Mouse (Mus musculus) induced T-regulatory cell, adult 2 months (primary cell): ENCODE measurements around the gene Mrpl37.

Experiments used
- DNase-seq: peaks from one replicate; pipeline ENCODE4 v3.0.0-alpha.2; 2012; ENCODE audit warnings: low read depth

Mrpl37 gene

DNA sequence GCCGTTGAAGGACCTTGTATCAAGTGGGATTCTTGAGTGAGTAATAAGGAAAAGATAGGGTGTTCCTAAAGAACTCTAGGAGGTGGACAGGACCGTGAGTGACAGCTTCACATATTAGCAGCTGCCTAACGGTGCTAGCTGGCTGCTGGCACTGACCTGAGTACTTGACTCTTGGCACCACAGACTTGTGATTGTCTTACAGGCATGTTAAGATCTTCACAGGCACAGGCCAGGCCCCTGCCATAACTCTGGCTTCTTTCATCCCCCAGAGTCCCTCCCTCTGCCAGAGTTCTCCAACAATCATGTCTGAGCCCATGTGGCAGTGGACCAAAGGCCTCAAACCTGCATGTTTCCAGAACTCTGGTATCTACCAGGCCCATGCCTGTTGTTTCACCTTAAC lies 48.1 kb downstream of the Mrpl37 start:
- DNase-seq, result no peak

DNA sequence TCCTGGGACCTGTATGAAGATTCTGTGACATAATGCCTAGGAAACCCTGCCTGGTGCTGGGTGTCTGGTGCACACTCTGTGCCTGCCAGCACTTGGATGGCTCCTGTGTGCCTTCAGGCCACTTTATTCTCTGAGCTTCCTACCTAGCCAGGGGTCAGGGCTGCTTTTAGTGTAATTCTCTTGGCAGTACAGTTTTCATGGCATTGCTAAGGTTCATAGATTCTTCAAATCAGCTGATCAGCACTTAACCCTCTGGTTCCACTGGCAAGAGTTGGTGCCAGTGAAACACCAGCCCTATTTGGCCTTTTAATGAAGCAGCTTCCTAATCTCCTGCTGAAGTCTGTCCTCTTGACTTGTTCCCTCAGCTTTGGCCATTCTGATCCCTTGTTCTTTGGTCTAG lies 49.4 kb downstream of the Mrpl37 start:
- DNase-seq, result no peak

DNA sequence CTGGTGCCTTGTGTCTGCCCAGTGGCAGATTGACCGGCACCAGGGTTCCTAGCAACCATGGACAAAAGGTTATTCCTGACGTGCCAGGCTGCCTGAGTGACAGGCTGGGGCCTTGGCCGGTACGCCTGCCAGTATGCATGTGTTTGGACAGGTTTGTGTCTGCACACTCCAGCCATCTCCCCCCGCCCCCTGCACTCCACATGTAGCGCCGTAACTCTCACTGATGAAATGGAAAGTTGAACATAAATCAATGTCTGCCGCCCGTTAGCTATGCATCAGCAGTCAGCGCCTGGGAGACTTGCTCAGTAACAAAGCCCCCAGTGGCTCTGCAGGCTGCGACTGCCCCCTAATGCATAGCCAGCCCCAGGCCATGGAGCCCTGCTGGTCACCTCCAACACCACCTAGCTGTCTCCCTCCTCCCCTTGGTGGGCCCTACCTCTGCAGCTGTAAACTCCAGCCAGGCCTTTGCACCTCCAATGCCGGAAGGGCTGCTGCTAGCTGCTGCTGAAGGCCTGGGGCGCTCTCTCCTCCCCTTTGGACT lies 50.6 kb downstream of the Mrpl37 start:
- DNase-seq, result no peak

DNA sequence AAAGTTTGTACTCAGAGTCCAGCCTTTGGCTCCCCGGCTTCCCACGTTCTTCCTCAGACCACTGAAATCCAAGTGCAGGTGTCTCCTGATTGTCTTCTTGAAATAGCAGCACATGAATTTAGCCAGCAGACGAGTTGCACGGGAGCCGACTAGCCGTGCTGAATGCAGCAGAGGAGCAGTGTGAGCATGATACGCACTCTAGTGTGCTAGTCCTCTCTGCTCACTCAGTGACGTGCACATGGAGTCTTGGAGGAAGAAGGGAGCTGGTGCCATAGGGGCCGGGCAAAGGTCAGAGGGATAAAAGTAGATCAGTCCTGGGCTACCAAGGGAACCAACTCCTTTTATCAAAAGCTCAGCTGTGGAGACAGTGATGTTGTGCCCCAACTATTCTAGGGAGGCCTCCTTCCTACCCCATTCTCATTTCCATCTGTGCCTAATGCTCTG lies 52.8 kb downstream of the Mrpl37 start:
- no peak for DNase-seq

DNA sequence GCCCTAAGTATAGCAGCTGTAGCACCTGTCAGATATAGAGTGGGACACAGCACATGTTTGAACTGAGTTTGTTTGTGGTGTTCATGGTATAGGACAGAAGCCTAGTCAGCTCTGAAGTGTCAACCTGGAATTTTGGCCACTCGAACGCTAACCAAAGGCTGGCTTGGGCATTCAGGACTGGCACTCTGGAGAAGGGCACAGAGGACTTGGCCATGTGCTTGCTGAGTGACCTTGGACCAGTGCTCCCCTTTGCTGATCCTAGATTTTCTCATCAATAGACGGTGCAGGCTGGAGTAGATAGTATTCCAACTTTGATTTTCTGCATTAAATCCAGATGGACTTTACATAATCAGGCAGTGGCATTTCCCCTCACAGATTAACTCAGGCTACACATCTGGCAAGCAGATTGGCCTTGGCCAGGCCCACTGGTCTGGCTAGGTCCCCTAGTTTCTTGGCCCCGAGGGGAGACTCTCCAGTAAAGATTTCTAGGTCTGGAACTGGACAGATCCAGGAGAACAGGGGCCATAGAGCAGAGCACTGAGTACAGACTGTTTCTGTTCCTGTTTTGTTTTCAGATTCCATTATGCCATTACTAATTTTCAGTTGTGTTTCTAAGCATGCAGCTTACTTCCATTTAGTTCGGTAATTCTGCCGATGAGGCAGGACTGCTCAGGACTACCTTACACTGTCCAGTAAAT lies 53.4 kb downstream of the Mrpl37 start:
- DNase-seq, result no peak

DNA sequence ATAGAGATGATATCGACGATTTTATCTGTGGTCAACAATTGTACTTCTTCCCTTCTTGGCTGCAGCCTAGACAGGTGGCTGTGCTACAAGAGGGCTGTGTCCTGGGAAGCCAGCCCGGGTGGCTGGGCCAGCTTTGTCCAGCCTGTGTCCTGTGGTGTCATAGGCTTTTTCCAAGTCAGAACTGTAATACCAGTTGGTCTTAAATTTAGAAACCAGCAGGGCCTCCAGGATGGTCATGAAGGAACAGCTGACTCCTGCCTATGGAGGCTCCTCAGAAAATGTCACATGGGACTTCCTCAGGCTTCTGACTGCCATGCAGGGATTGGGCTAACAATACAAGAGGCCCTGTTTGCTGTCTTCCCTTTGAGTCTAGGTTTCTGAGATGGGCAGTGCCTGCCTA lies 54.1 kb downstream of the Mrpl37 start:
- no peak for DNase-seq

DNA sequence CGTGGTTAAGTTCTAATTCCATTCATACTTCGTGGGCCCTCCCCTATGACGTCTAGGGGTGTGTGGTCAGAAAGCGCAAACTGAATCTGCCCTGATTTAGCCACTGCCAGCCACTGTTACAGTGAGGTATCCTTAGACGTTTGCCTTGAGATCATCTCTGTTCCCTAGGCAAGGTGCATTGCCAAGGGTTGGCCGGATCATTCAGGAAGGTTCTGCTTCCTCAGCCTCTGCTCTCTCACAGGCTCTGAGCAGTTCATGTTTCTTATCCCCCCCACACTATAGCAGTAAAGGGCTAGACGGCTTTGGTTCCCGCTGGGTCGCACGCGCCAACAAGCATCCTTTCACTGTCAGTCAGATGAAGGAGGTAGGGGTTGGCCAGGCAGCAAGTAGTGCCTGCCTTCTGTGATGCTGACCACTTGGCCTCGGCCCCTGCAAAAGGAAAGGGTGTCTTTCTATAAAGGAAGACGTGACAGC lies 54.6 kb downstream of the Mrpl37 start:
- no peak for DNase-seq

DNA sequence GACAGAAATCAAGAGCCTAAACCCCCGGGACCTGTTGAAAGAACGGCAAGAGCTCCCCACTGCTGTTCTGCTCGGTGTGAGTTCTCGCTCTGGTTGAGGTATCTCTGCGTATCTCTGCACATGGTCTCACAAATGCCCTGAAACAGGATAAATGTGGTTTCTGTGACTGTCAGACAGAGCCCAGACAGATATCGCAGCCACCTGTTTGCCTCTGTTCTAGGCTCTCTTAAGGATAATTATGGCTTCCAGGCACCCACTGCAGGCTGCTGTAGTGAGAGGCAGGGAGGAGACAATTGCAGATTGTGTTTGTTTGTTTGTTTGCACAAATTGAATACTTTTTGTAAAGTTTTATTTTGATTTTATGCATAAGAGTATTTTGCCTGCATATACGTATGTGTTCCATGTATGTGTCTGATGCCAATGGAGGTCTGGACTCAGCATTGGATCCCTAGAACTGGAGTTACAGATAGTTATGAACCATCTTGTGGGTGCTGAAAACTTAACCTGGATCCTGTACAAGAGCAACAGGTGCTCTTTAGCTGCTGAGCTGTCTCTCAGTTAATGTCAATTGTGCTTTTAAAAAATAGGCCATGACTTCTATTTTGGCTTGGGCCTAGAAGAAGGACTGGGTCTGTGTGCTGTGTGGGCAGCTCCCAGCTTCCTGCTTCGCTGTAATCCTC lies 55.2 kb downstream of the Mrpl37 start:
- no peak for DNase-seq

DNA sequence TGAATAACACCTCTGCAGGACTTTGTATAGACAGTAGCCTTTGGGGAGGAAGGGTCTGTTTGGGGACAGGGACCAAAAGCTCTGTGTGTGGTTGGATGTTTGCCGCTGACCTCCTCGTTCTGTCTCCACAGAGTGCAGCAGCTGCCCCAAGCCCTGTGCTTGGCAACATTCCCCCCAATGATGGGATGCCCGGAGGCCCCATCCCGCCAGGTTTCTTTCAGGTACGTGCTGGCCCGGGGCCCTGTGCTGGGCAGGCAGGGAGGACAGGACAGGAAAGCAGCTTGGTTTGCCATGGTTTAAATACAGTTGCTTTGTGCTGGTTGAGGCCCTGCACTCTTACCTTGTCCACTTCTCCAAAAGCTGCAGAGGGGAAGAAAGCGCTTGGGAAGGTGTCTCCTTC lies 57.1 kb downstream of the Mrpl37 start:
- DNase-seq, result no peak

DNA sequence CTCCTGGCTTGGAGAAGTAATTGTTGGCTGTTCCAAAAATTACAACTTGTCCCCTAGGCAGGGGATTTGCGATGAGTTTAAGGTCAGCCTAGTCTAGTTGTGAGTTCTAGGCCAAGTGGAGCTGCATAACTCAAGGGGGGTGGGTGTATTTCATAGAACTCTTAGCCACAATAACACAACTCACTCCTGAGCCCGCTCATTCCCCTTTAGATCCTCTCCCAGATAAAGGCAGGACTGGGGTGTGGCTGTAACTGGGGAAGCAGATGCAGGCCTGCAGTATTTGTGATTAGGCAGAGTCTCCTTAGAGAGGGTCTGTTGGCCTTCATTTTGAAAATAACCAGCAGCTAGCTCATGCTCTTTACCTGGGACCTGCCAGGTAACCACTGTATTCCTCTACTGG lies 58.5 kb downstream of the Mrpl37 start:
- DNase-seq, result no peak

DNA sequence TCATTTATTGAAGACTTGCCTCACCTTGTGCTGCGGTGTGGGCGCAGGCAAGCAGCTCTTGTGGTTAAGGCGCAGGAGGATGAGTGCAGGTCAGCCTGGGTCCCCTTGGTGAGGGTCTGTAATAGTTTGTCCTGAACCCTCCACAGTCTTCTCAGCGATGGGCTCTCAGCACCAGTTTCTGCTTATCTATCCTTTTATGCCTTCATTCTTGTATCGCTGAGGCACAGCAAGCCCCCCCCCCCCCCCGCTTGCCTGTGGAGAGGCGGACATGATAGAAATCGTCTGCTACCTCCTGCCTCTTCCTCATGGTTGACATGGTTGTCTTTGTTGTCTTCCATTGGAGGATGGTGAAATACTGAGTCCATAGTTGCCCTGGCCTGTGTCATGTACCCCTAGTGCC lies 59.3 kb downstream of the Mrpl37 start:
- no peak for DNase-seq

DNA sequence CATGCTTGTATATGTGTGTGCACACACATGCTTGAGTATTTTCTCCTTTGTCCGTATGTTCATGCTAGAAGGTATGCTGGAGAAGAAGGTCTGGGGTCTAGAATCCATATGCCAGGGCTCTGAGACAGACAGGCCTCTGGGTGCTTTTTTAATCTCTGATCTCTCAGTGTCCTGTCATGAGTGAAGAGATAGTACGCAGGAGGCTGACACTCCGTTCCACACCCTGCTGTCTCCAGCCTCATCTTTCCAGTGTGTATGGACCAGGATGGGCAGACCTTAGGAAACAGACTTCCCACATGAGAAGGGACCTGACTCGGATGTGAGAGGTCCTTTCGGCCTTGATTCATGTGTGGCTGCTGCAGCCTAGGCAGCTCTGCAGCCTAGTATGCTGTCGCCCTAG lies 59.9 kb downstream of the Mrpl37 start:
- no peak for DNase-seq

DNA sequence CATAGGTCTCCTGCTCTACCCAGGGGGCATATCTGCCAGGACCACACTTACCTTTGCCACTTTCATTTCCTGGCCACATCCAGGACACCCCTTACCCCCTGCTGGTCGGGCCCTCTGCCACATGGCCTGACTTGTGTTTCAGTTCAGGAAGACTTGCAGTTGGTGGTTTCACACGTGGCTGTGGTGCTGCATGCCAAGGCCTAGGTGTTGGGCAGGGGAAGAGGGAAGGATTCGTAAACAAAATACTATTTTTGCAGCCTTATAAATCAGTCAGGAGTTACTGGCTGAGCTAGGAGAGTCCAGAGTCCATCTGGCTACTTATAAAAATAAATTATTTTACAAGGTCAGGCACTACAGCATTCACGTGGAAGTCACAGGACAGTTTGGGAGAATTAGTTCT lies 60.4 kb downstream of the Mrpl37 start:
- DNase-seq, result no peak
